Mouse (Mus musculus) hindlimb bud, embryonic 11.5 days (tissue): ENCODE data around the gene Mrpl1.

Experiments used
- DNase-seq: peaks from one replicate; pipeline ENCODE4 v3.0.0-alpha.2; 2012; ENCODE audit warnings: low read depth, low spot score; ENCODE audit errors: extremely low spot score

The Mrpl1 gene

GRCm38 (mm10) chr5:96209459-96209858 lies at the start of gene Mrpl1:
TSS of gene Mrpl1 (plus strand) at chr5:96209493.
- DNase-seq: no peak

GRCm38 (mm10) chr5:96160467-96161262 lies 48.6 kb upstream of the Mrpl1 start:
- DNase-seq: no peak

- no peak for DNase-seq
Measured at GRCm38 (mm10) chr5:96161263-96161577, 48.1 kb upstream of the Mrpl1 start.

GRCm38 (mm10) chr5:96161578-96162398 lies 47.5 kb upstream of the Mrpl1 start:
- no peak for DNase-seq

- DNase-seq: peak; percentile 50
Measured at GRCm38 (mm10) chr5:96162399-96163331, 46.6 kb upstream of the Mrpl1 start.

GRCm38 (mm10) chr5:96163396-96164020 lies 45.8 kb upstream of the Mrpl1 start:
- no peak for DNase-seq

GRCm38 (mm10) chr5:96164021-96164411 lies 45.3 kb upstream of the Mrpl1 start, which contains the start of gene Cnot6l:
TSS of gene Cnot6l (minus strand) at chr5:96164171.
- no peak for DNase-seq

GRCm38 (mm10) chr5:96166761-96167160 lies 42.5 kb upstream of the Mrpl1 start:
- DNase-seq: no peak

- DNase-seq: no peak
Measured at GRCm38 (mm10) chr5:96170443-96170842, 38.9 kb upstream of the Mrpl1 start.

- no peak for DNase-seq
Measured at GRCm38 (mm10) chr5:96171765-96172164, 37.5 kb upstream of the Mrpl1 start.

GRCm38 (mm10) chr5:96176121-96176520 lies 33.2 kb upstream of the Mrpl1 start:
- no peak for DNase-seq

GRCm38 (mm10) chr5:96176879-96177358 lies 32.4 kb upstream of the Mrpl1 start:
- no peak for DNase-seq

GRCm38 (mm10) chr5:96183211-96183610 lies 26.1 kb upstream of the Mrpl1 start:
- no peak for DNase-seq

- DNase-seq: no peak
Measured at GRCm38 (mm10) chr5:96183987-96184386, 25.3 kb upstream of the Mrpl1 start.

GRCm38 (mm10) chr5:96189761-96190160 lies 19.5 kb upstream of the Mrpl1 start:
- DNase-seq: no peak

GRCm38 (mm10) chr5:96191251-96191650 lies 18.0 kb upstream of the Mrpl1 start:
- no peak for DNase-seq

GRCm38 (mm10) chr5:96196547-96197052 lies 12.7 kb upstream of the Mrpl1 start:
- DNase-seq: no peak

GRCm38 (mm10) chr5:96198271-96198670 lies 11.0 kb upstream of the Mrpl1 start:
- no peak for DNase-seq

GRCm38 (mm10) chr5:96200269-96200668 lies 9.0 kb upstream of the Mrpl1 start:
- no peak for DNase-seq

- DNase-seq: no peak
Measured at GRCm38 (mm10) chr5:96201462-96202154, 7.7 kb upstream of the Mrpl1 start.
